Mouse (Mus musculus): ENCODE measurements around the gene Cyp3a41a.
"Not testable (repeated sequence)": the region's sequence is repeated elsewhere in the genome, so short reads cannot be mapped to it uniquely, and the experiment has no call there.

Gene Cyp3a41a

GRCm38 (mm10) chr5:145720036-145720435, at the start of gene Cyp3a41a:
Gene Cyp3a41a (minus strand): TSS chr5:145720136.
- not testable (repeated sequence) for DNase-seq (ENCODE audit: low spot score in 2 of 2)

- not testable (repeated sequence) for DNase-seq (ENCODE audit: low spot score in 2 of 2)
These were observed 17.6 kb upstream of the Cyp3a41a start for GRCm38 (mm10) chr5:145737512-145737911.

GRCm38 (mm10) chr5:145714296-145714695, 5.6 kb downstream of the Cyp3a41a start:
- DNase-seq (ENCODE audit: low spot score in 2 of 2) = not testable (repeated sequence)

- not testable (repeated sequence) for DNase-seq (ENCODE audit: low spot score in 2 of 2)
These were observed 12.6 kb downstream of the Cyp3a41a start for GRCm38 (mm10) chr5:145707372-145707771.

- DNase-seq (ENCODE audit: low spot score in 2 of 2) = no peak
These were observed 57.9 kb downstream of the Cyp3a41a start for GRCm38 (mm10) chr5:145662007-145662406.

- DNase-seq (ENCODE audit: low spot score in 2 of 2) = no peak
These were observed 72.2 kb downstream of the Cyp3a41a start for GRCm38 (mm10) chr5:145647779-145648178.
